Mouse (Mus musculus) thymus, adult 2 months (tissue): ENCODE measurements around the gene D13Ertd608e. TPM values are rescaled to one million over a fixed set of nuclear protein-coding genes. Genes with fewer than 3 reads are reported as not detected.
"Not testable (repeated sequence)": the region's sequence is repeated elsewhere in the genome, so short reads cannot be mapped to it uniquely, and the experiment has no call there.

ENCODE experiments used
- DNase-seq: peaks from one replicate; pipeline ENCODE4 v3.0.0; 2021
- H3K27ac ChIP-seq: fragments of 200-500 bp; 2 replicates; pipeline ENCODE4 v1.5.1; 2012; ENCODE audit warnings: low read length, control low read depth; ENCODE audit not compliant: control insufficient read depth, insufficient read depth
- H3K27me3 ChIP-seq: fragments of 200-500 bp; 2 replicates; pipeline ENCODE4 v1.6.1; 2012; ENCODE audit warnings: mild to moderate bottlenecking, low read length, moderate library complexity, mixed read lengths; ENCODE audit not compliant: control insufficient read depth, insufficient read depth
- H3K36me3 ChIP-seq: fragments of 200-500 bp; 2 replicates; pipeline ENCODE4 v1.6.1; 2012; ENCODE audit warnings: mild to moderate bottlenecking, low read length, moderate library complexity; ENCODE audit not compliant: control insufficient read depth, insufficient read depth
- H3K4me1 ChIP-seq: fragments of 200-500 bp; replicated peaks from 2 replicates; pipeline ENCODE4 v1.6.1; 2012; ENCODE audit warnings: low read length; ENCODE audit not compliant: control insufficient read depth, insufficient read depth
- H3K4me3 ChIP-seq: fragments of 200-500 bp; 2 replicates; pipeline ENCODE4 v1.5.1; 2012; ENCODE audit warnings: mild to moderate bottlenecking, low read length, control low read depth, moderate library complexity; ENCODE audit not compliant: control insufficient read depth, insufficient read depth
- WGBS: fragments of 180-500 bp; shearing (Covaris S2); methylation state at CpG from one replicate; pipeline ENCODE4 v1.1.7; 2018; 5-methylcytosine and 5-hydroxymethylcytosine counted together
- polyA plus RNA-seq: library from polyadenylated mRNA; depleted of rRNA; stranded (reverse); fragments of >200 nt; gene quantifications from 2 replicates; pipeline ENCODE4 v1.2.3, GENCODE M21; 2012; rRNA removed

The D13Ertd608e gene
- polyA plus RNA-seq, 1 experiment: 1.4 TPM

DNA sequence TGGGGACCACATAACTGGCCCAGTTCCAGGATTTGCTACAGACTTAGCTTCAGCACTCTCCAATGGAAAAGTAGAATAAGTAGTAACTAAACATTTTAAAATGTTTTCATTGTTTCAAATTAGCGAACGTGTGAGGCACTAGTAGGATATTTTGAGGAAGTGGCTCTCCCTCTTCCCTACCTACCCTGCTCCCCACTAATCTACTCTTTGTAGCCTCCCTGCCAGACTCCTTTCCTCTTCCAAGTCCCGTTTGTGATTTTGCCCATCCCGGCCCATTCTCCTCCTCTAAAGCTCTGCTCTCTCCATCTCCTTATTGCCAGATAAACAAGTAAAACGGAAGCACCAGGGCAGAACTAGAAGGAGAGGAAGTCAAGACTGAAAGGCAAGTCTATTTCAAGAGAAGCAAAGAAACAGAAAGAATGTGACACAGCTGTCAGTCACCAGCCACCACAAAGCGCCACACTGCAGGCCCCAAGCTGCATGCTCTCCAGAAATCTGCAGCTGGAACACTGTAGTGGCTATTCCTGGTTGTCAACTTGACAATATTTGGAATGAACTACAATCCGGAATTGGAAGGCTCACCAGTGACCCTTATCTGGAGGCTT lies 28.7 kb downstream of the D13Ertd608e start:
- not testable (repeated sequence) for H3K27me3 ChIP-seq, H3K4me1 ChIP-seq, H3K4me3 ChIP-seq, H3K27ac ChIP-seq, DNase-seq, H3K36me3 ChIP-seq
- WGBS: 34% methylated on average over 6 of the region's 7 CpGs

- DNase-seq, H3K27ac ChIP-seq, H3K4me3 ChIP-seq, H3K4me1 ChIP-seq, H3K36me3 ChIP-seq, H3K27me3 ChIP-seq: not testable (repeated sequence)
- 77% methylated on average over 4 of the region's 4 CpGs for WGBS
These were observed 51.1 kb downstream of the D13Ertd608e start for GRCm38 (mm10) chr13:119886896-119887295.

DNA sequence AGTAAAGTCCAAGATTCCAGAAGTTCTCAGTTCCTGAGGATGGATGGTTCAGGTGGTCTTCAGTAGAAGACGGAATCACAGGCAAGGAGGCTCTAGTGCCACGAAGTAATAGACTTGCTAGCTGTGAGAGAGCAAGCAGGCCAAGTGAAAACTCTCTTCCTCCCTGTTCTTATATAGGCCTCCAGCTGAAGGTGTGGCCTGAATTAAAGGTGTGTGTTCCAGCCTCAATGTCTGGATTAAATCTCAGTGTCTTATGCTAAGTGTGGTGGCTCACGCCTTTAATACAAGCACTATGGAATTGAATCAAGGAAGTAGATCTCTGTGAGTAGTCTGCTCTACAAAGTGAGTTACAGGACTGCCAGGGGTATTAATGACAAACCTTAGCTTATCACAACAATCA lies 58.9 kb downstream of the D13Ertd608e start, which contains the start of gene Tcstv1:
Tcstv1 (minus strand) TSS at position 101 of the 400 bp plus-strand sequence.
- H3K4me3 ChIP-seq, DNase-seq: not testable (repeated sequence)
- 94% methylated on average over 3 of the region's 3 CpGs for WGBS

More for the DNA sequence above, 58.9 kb downstream of the D13Ertd608e start, which contains the start of gene Tcstv1:
- H3K4me1 ChIP-seq, H3K27me3 ChIP-seq, H3K36me3 ChIP-seq, H3K27ac ChIP-seq: not testable (repeated sequence)

Other genes with a start within 250 kb of the D13Ertd608e start
- 0.06 and 0.09 TPM in 2 replicates for gene Ccl28, start 212.2 kb upstream of the D13Ertd608e start, polyA plus RNA-seq
- 13.3 and 13.9 TPM in 2 replicates for gene Hmgcs1, start 145.6 kb upstream of the D13Ertd608e start, polyA plus RNA-seq
- gene Nim1k, start 80.1 kb upstream of the D13Ertd608e start, polyA plus RNA-seq: 5.5 and 5.8 TPM in 2 replicates
- gene Zfp131, start 45.1 kb upstream of the D13Ertd608e start, polyA plus RNA-seq: 17.7 and 25.9 TPM in 2 replicates
- not detected in 2 replicates for gene AF067063, start 5.8 kb upstream of the D13Ertd608e start, polyA plus RNA-seq
- gene Tcstv1, start 58.8 kb downstream of the D13Ertd608e start, polyA plus RNA-seq: not detected in 2 replicates
- not detected in 2 replicates for gene Gm21761, start 93.3 kb downstream of the D13Ertd608e start, polyA plus RNA-seq
- not detected in 2 replicates for gene B020031M17Rik, start 114.8 kb downstream of the D13Ertd608e start, polyA plus RNA-seq
- not detected in 2 replicates for gene Gm36079, start 191.0 kb downstream of the D13Ertd608e start, polyA plus RNA-seq
- 2.9 and 3.3 TPM in 2 replicates for gene Gm21188, start 216.2 kb downstream of the D13Ertd608e start, polyA plus RNA-seq